Mouse (Mus musculus) spleen, adult 10 weeks (tissue): ENCODE results near the gene Zfp423. TPM values are rescaled to one million over a fixed set of nuclear protein-coding genes. Genes with fewer than 3 reads are reported as not detected.

Experiments
- polyA plus RNA-seq: library from polyadenylated mRNA; stranded (reverse); fragments of 350-450 nt; fragmentation: Illumina TruSeq; extraction: RNeasy Lipid Tissue Mini Kit (QIAGEN cat#74804); gene quantifications from one replicate; pipeline ENCODE4 v1.2.3, GENCODE M21; 2015; ENCODE audit warnings: low replicate concordance; ENCODE audit not compliant: insufficient read depth

Gene Zfp423
- 1.3 TPM for polyA plus RNA-seq

DNA sequence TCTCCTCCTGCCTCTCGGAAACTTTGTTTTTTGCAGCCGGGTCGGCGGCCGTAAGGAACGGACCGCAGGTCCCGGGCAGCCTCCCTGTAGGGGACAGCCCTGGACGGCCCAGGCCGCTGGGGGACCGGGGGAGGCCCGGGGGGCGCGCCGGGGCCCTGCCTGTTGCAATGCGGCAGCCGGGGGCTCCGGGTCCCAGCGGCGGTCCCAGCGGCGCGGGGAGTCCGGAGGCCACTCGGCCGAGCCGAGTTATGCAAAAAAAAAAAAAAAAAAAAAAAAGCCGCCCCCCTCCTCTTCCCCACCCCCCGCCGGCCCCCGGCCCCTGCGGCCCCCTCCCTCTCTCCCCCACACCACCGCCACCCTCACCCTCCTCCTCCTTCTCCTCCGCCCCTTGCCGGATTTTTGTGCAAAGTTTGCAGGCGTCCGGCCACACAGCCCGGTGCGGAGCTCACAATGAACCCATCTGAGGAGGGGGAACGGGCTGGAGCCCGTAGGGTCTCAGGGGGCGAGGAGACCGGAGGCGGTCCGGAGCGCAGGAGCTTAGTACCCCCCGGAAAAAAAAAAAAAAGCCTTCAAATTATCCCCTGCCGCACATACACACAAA, at the start of gene Zfp423:
Gene Zfp423 (minus strand): TSS at position 276 of the 601 bp plus-strand sequence.

Other genes with a start within 250 kb of the Zfp423 start
- 56.9 TPM for gene Cnep1r1, start 159.2 kb upstream of the Zfp423 start, polyA plus RNA-seq
- 37.8 TPM for gene Heatr3, start 178.3 kb upstream of the Zfp423 start, polyA plus RNA-seq
- 44.8 TPM for gene Tent4b, start 239.6 kb upstream of the Zfp423 start, polyA plus RNA-seq